Mouse (Mus musculus) hindbrain, embryonic 15.5 days (tissue): ENCODE results near the gene Lemd1. TPM values are rescaled to one million over a fixed set of nuclear protein-coding genes. Genes with fewer than 3 reads are reported as not detected.
"Not testable (repeated sequence)": the region's sequence is repeated elsewhere in the genome, so short reads cannot be mapped to it uniquely, and the experiment has no call there.

Experiments used
- ATAC-seq: fragments of 200-750 bp; cut with Nextera tagmentation; 2 replicates; pipeline ENCODE4 v1.8.0; 2017; ENCODE audit warnings: low read depth, moderate number of reproducible peaks, moderate TSS enrichment; ENCODE audit not compliant: low FRiP score
- H3K27ac ChIP-seq: fragments of 300-500 bp; sonication (generic); replicated peaks from 2 replicates; pipeline ENCODE4 v1.5.1; 2015; ENCODE audit warnings: mild to moderate bottlenecking, inconsistent platforms
- H3K27me3 ChIP-seq: fragments of 300-500 bp; sonication (generic); 2 replicates; pipeline ENCODE4 v1.6.1; 2015; ENCODE audit warnings: control low read depth, inconsistent platforms
- H3K36me3 ChIP-seq: fragments of 300-500 bp; sonication (generic); 2 replicates; pipeline ENCODE4 v1.6.1; 2015; ENCODE audit warnings: control low read depth, inconsistent platforms
- H3K4me1 ChIP-seq: fragments of 300-500 bp; sonication (generic); replicated peaks from 2 replicates; pipeline ENCODE4 v1.6.1; 2015; ENCODE audit warnings: control low read depth, inconsistent platforms
- H3K4me2 ChIP-seq: fragments of 300-500 bp; sonication (generic); 2 replicates; pipeline ENCODE4 v1.6.1; 2015; ENCODE audit warnings: moderate library complexity, mild to moderate bottlenecking, inconsistent platforms
- H3K4me3 ChIP-seq: fragments of 300-500 bp; sonication (generic); 2 replicates; pipeline ENCODE4 v1.5.1; 2015; ENCODE audit warnings: mild to moderate bottlenecking, inconsistent platforms
- H3K9ac ChIP-seq: fragments of 300-500 bp; sonication (generic); 2 replicates; pipeline ENCODE4 v1.6.1; 2015; ENCODE audit warnings: inconsistent platforms
- H3K9me3 ChIP-seq: fragments of 300-500 bp; sonication (generic); 2 replicates; pipeline ENCODE4 v1.6.1; 2016; ENCODE audit warnings: control low read depth, inconsistent platforms
- WGBS: fragments of 180-500 bp; shearing (Covaris S2); methylation state at CpG from one replicate; pipeline ENCODE4 v1.1.7; 2015; 5-methylcytosine and 5-hydroxymethylcytosine counted together
- polyA plus RNA-seq: library from polyadenylated mRNA; unstranded; fragments of >200 nt; fragmentation: Nextera tagmentation; extraction: Ambion mirVana; gene quantifications from 2 replicates; pipeline ENCODE4 v1.2.1, GENCODE M21; 2015

Lemd1 gene
- polyA plus RNA-seq, 1 experiment from 2014 or later, result 16.2 TPM

- no peaks in the 10 kb centered on the region for H3K36me3 ChIP-seq
- ATAC-seq, result no peak
- H3K9ac ChIP-seq, result no peak overlapping the region
- no peak overlapping the region for H3K4me3 ChIP-seq
- peaks cover 14% of the 10 kb centered on the region for H3K4me1 ChIP-seq
- 35% methylated on average over 15 of the region's 15 CpGs for WGBS
- H3K27me3 ChIP-seq, result no peaks in the 10 kb centered on the region
- no peaks in the 10 kb centered on the region for H3K9me3 ChIP-seq
- H3K27ac ChIP-seq, result no peak overlapping the region
- no peak overlapping the region for H3K4me2 ChIP-seq
Observed at GRCm38 (mm10) chr1:132153086-132153690, 38.0 kb upstream of the Lemd1 start.

- ATAC-seq, result no peak
- no peak overlapping the region for H3K4me2 ChIP-seq
- WGBS, result 17% methylated on average over 8 of the region's 8 CpGs
- H3K9ac ChIP-seq, result no peak overlapping the region
- no peaks in the 10 kb centered on the region for H3K27me3 ChIP-seq
- H3K9me3 ChIP-seq, result no peaks in the 10 kb centered on the region
- peaks cover 19% of the 10 kb centered on the region for H3K4me1 ChIP-seq
- H3K27ac ChIP-seq, result no peak overlapping the region
- no peaks in the 10 kb centered on the region for H3K36me3 ChIP-seq
- H3K4me3 ChIP-seq, result no peak overlapping the region
Observed at GRCm38 (mm10) chr1:132153691-132154090, 37.5 kb upstream of the Lemd1 start.

- H3K36me3 ChIP-seq, result no peaks in the 10 kb centered on the region
- no peak overlapping the region for H3K9ac ChIP-seq
- 11% methylated on average over 6 of the region's 6 CpGs for WGBS
- ATAC-seq, result 0 out of 2 replicates have a peak, but pooled peaks have one; percentile 9
- no peaks in the 10 kb centered on the region for H3K9me3 ChIP-seq
- H3K27ac ChIP-seq, result no peak overlapping the region
- peaks cover 37% of the 10 kb centered on the region for H3K4me1 ChIP-seq
- no peak overlapping the region for H3K4me3 ChIP-seq
- no peaks in the 10 kb centered on the region for H3K27me3 ChIP-seq
- no peak overlapping the region for H3K4me2 ChIP-seq
Observed at GRCm38 (mm10) chr1:132155737-132156136, 35.5 kb upstream of the Lemd1 start.

GRCm38 (mm10) chr1:132157016-132157781, 34.0 kb upstream of the Lemd1 start:
- H3K36me3 ChIP-seq, result no peaks in the 10 kb centered on the region
- H3K4me2 ChIP-seq, result peak overlapping the region; percentile 44
- WGBS, result 22% methylated on average over 14 of the region's 14 CpGs
- no peaks in the 10 kb centered on the region for H3K9me3 ChIP-seq
- ATAC-seq, result peak; percentile 75
- 0 out of 2 replicates have a peak overlapping the region, but pooled peaks have one; percentile 9 for H3K9ac ChIP-seq
- H3K4me1 ChIP-seq, result peaks cover 40% of the 10 kb centered on the region
- no peak overlapping the region for H3K4me3 ChIP-seq
- peak overlapping the region; percentile 33; the same call in 1 of the 2 replicates for H3K27ac ChIP-seq
- H3K27me3 ChIP-seq, result no peaks in the 10 kb centered on the region

GRCm38 (mm10) chr1:132157808-132158207, 33.4 kb upstream of the Lemd1 start:
- no peak overlapping the region for H3K4me3 ChIP-seq
- no peaks in the 10 kb centered on the region for H3K27me3 ChIP-seq
- no peaks in the 10 kb centered on the region for H3K36me3 ChIP-seq
- H3K27ac ChIP-seq, result peak overlapping the region; percentile 33; the same call in 1 of the 2 replicates
- H3K9me3 ChIP-seq, result no peaks in the 10 kb centered on the region
- H3K4me2 ChIP-seq, result peak overlapping the region; percentile 44
- WGBS, result 21% methylated on average over 7 of the region's 7 CpGs
- peak; percentile 49; the same call in 1 of the 2 replicates for ATAC-seq
- peaks cover 40% of the 10 kb centered on the region for H3K4me1 ChIP-seq
- H3K9ac ChIP-seq, result 0 out of 2 replicates have a peak overlapping the region, but pooled peaks have one; percentile 9

GRCm38 (mm10) chr1:132158741-132159140, 32.5 kb upstream of the Lemd1 start:
- WGBS, result 10% methylated on average over 2 of the region's 2 CpGs
- ATAC-seq, result no peak
- Histone ChIP-seq H3K36me3 (no peaks in the 10 kb centered on the region), H3K27ac (no peak overlapping the region), H3K27me3 (no peaks in the 10 kb centered on the region), H3K4me3 (no peak overlapping the region), H3K9ac (no peak overlapping the region), H3K4me1 (peaks cover 36% of the 10 kb centered on the region), H3K9me3 (no peaks in the 10 kb centered on the region), H3K4me2 (no peak overlapping the region)

GRCm38 (mm10) chr1:132159681-132160080, 31.6 kb upstream of the Lemd1 start:
- Histone ChIP-seq H3K4me1 (peaks cover 41% of the 10 kb centered on the region), H3K27me3 (no peaks in the 10 kb centered on the region), H3K4me3 (no peak overlapping the region), H3K27ac (no peak overlapping the region), H3K4me2 (no peak overlapping the region), H3K9me3 (no peaks in the 10 kb centered on the region), H3K9ac (no peak overlapping the region), H3K36me3 (no peaks in the 10 kb centered on the region)
- ATAC-seq, result no peak
- 47% methylated on average over 4 of the region's 4 CpGs for WGBS

GRCm38 (mm10) chr1:132161211-132161880, 29.9 kb upstream of the Lemd1 start:
- no peak for ATAC-seq
- no peak overlapping the region for H3K4me2 ChIP-seq
- no peak overlapping the region for H3K9ac ChIP-seq
- H3K36me3 ChIP-seq, result no peaks in the 10 kb centered on the region
- H3K27me3 ChIP-seq, result no peaks in the 10 kb centered on the region
- WGBS, result 48% methylated on average over 7 of the region's 7 CpGs
- no peak overlapping the region for H3K27ac ChIP-seq
- no peaks in the 10 kb centered on the region for H3K9me3 ChIP-seq
- peaks cover 47% of the 10 kb centered on the region for H3K4me1 ChIP-seq
- H3K4me3 ChIP-seq, result no peak overlapping the region

- 58% methylated on average over 9 of the region's 9 CpGs for WGBS
- H3K9me3 ChIP-seq, H3K27me3 ChIP-seq, H3K27ac ChIP-seq, H3K36me3 ChIP-seq, H3K4me3 ChIP-seq, ATAC-seq, H3K9ac ChIP-seq, H3K4me2 ChIP-seq: not testable (repeated sequence)
- peaks cover 47% of the 10 kb centered on the region for H3K4me1 ChIP-seq
Observed at GRCm38 (mm10) chr1:132162618-132163017, 28.6 kb upstream of the Lemd1 start.

GRCm38 (mm10) chr1:132164780-132165518, 26.3 kb upstream of the Lemd1 start:
- no peak overlapping the region for H3K4me2 ChIP-seq
- H3K4me1 ChIP-seq, result peaks cover 39% of the 10 kb centered on the region
- WGBS, result 20% methylated on average over 13 of the region's 13 CpGs

GRCm38 (mm10) chr1:132165859-132166258, 25.4 kb upstream of the Lemd1 start:
- no peaks in the 10 kb centered on the region for H3K27me3 ChIP-seq
- H3K4me1 ChIP-seq, result peaks cover 38% of the 10 kb centered on the region
- ATAC-seq, result no peak
- no peak overlapping the region for H3K4me3 ChIP-seq
- H3K27ac ChIP-seq, result no peak overlapping the region
- H3K9ac ChIP-seq, result no peak overlapping the region
- WGBS, result 53% methylated on average over 3 of the region's 3 CpGs
- H3K4me2 ChIP-seq, result no peak overlapping the region
- no peaks in the 10 kb centered on the region for H3K36me3 ChIP-seq
- H3K9me3 ChIP-seq, result no peaks in the 10 kb centered on the region

More at GRCm38 (mm10) chr1:132164780-132165518, 26.3 kb upstream of the Lemd1 start:
- no peak overlapping the region for H3K9ac ChIP-seq
- ATAC-seq, result peak; percentile 84
- H3K9me3 ChIP-seq, result no peaks in the 10 kb centered on the region
- H3K4me3 ChIP-seq, result no peak overlapping the region
- peak overlapping the region; percentile 5; the same call in 1 of the 2 replicates for H3K27ac ChIP-seq
- H3K27me3 ChIP-seq, result no peaks in the 10 kb centered on the region
- H3K36me3 ChIP-seq, result no peaks in the 10 kb centered on the region
